Mouse (Mus musculus) midbrain, embryonic 11.5 days (tissue): ENCODE data around the gene Frem2. TPM values are rescaled to one million over a fixed set of nuclear protein-coding genes. Genes with fewer than 3 reads are reported as not detected.

ENCODE experiments used
- ATAC-seq: fragments of 200-750 bp; cut with Nextera tagmentation; 2 replicates; pipeline ENCODE4 v1.8.0; 2017; ENCODE audit warnings: moderate TSS enrichment, moderate library complexity; ENCODE audit not compliant: low FRiP score
- DNase-seq: peaks from one replicate; pipeline ENCODE4 v3.0.0; 2015; ENCODE audit warnings: low spot score; ENCODE audit errors: missing footprints
- H3K27ac ChIP-seq: fragments of 300-500 bp; sonication (generic); 2 replicates; pipeline ENCODE4 v1.5.1; 2014; ENCODE audit warnings: low read depth, low read length
- H3K27me3 ChIP-seq: fragments of 300-500 bp; sonication (generic); 2 replicates; pipeline ENCODE4 v1.6.1; 2014; ENCODE audit warnings: mild to moderate bottlenecking, low read length, moderate library complexity, mixed read lengths; ENCODE audit not compliant: control insufficient read depth, insufficient read depth
- H3K36me3 ChIP-seq: fragments of 300-500 bp; sonication (generic); 2 replicates; pipeline ENCODE4 v1.6.1; 2014; ENCODE audit warnings: mild to moderate bottlenecking, low read length, moderate library complexity, mixed read lengths; ENCODE audit not compliant: control insufficient read depth, insufficient read depth
- H3K4me1 ChIP-seq: fragments of 300-500 bp; sonication (generic); 2 replicates; pipeline ENCODE4 v1.6.1; 2014; ENCODE audit warnings: low read length; ENCODE audit not compliant: control insufficient read depth, insufficient read depth
- H3K4me2 ChIP-seq: fragments of 300-500 bp; sonication (generic); 2 replicates; pipeline ENCODE4 v1.6.1; 2014; ENCODE audit warnings: mild to moderate bottlenecking, moderate library complexity
- H3K4me3 ChIP-seq: fragments of 300-500 bp; sonication (generic); 2 replicates; pipeline ENCODE4 v1.5.1; 2014; ENCODE audit warnings: low read depth, low read length
- H3K9ac ChIP-seq: fragments of 300-500 bp; sonication (generic); 2 replicates; pipeline ENCODE4 v1.6.1; 2014; ENCODE audit warnings: low read length
- H3K9me3 ChIP-seq: fragments of 300-500 bp; sonication (generic); 2 replicates; pipeline ENCODE4 v1.6.1; 2016; ENCODE audit warnings: low read length; ENCODE audit not compliant: control insufficient read depth
- WGBS: fragments of 180-500 bp; shearing (Covaris S2); extraction: QIAGEN DNeasy Blood & Tissue Kit; methylation state at CpG from one replicate; pipeline ENCODE4 v1.1.7; 2014; 5-methylcytosine and 5-hydroxymethylcytosine counted together
- polyA plus RNA-seq: library from polyadenylated mRNA; unstranded; fragments of >200 nt; fragmentation: Nextera tagmentation; extraction: Ambion mirVana; gene quantifications from 2 replicates; pipeline ENCODE4 v1.2.1, GENCODE M21; 2014

The Frem2 gene
- 1.6 and 1.7 TPM in 2 replicates for polyA plus RNA-seq

DNA sequence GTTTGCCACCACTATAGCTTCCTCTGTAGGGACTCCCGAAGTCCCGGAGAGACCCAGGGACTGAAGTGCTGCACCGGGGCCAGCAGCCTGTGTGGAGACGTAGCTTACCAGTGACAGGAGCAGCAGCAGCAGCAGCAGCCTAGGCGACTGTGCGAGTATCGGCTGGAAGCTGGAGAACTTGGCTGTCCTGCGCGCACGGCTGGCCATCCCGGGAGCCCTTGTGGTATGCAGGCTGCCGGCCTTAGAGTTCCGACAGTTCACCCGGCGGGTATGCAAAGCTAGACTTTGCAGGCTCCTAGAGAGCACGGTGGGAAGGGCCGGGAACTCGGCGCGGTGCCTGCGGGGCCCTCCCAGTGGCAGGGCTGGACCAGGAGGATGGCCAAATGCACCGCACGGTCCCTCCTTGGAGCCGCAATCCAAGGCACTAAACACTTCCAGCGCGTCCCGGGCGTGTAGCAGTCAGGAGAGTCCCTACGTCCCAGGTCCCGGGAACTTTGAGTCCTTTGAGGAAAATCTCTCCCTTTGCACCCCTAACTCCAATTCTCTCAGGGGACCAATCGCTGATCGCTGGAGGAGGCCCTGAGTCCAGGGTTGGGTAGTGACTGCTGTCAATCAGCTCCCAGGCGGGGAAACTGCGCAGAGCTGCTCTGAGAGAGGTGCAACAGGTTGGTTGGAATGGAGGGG, at the start of gene Frem2:
Frem2 (minus strand) TSS at position 478 of the 684 bp plus-strand sequence.
- 0 out of 2 replicates have a peak, but pooled peaks cover 8% of the 10 kb centered on the region for H3K36me3 ChIP-seq
- peak within 1 kb of the TSS; percentile 62 for H3K4me3 ChIP-seq
- peaks cover 12% of the 10 kb centered on the region for H3K4me1 ChIP-seq
- peak; percentile 98 for DNase-seq
- H3K27ac ChIP-seq = 0 out of 2 replicates have a peak within 1 kb of the TSS, but pooled peaks have one; percentile 32
- H3K9ac ChIP-seq = peak within 1 kb of the TSS; percentile 59
- H3K27me3 ChIP-seq = peaks cover 7% of the 10 kb centered on the region; the same call in 1 of the 2 replicates
- ATAC-seq = peak; percentile 95
- 0% methylated on average over 34 of the region's 34 CpGs for WGBS
- peak within 1 kb of the TSS; percentile 99 for H3K4me2 ChIP-seq
- peaks cover 13% of the 10 kb centered on the region for H3K9me3 ChIP-seq

DNA sequence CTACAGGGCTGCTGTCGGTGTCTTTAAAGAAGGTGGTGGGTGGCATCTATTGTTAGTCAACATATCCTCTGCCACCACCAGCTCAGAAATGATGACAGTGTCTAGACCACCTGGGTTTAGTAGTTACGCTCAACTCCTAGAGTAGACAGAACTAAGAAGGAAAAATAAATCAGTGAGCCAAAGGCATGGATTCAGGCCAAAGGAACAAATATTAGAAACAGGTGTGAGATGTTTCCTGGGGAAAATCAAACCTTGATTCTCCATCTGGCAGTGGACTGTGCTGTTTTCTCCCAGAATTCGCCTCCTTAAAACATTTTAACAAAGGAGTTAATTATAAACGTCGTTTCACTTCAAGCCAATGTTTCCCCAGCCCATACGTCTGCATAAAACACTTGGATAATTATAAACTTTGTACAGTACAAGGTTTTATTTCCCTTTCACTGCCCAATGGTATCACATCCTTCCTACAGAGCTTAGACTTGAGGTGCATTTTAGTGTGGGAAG, 48.9 kb upstream of the Frem2 start:
- no peak overlapping the region for H3K9ac ChIP-seq
- no peak overlapping the region for H3K4me3 ChIP-seq
- H3K27me3 ChIP-seq = no peaks in the 10 kb centered on the region
- DNase-seq (no peak), ATAC-seq (no peak)
- H3K4me1 ChIP-seq = no peaks in the 10 kb centered on the region
- no peak overlapping the region for H3K4me2 ChIP-seq
- H3K36me3 ChIP-seq = no peaks in the 10 kb centered on the region
- no peaks in the 10 kb centered on the region for H3K9me3 ChIP-seq
- WGBS = 68% methylated on average over 6 of the region's 6 CpGs
- H3K27ac ChIP-seq = no peak overlapping the region

DNA sequence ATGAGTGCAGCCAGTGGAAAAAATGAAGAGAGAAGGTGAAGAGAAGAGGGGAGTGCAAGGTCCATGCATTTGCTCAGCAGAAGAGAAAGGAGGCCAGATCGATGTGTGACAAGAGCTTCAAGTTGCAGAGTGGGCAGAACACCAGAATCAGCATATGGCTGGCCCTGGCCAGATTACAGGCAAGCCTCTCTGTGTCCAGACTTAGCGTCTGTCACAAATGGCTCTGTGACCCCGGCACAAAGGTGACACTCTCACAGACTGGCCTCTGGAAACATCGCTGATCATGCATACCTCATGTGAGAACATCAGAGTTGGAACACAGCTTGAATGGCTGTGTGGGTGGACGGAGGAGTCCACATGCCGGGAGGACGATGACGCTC, 46.0 kb upstream of the Frem2 start:
- Histone ChIP-seq H3K27me3 (no peaks in the 10 kb centered on the region), H3K27ac (no peak overlapping the region), H3K4me1 (no peaks in the 10 kb centered on the region), H3K4me2 (no peak overlapping the region), H3K9me3 (no peaks in the 10 kb centered on the region), H3K36me3 (no peaks in the 10 kb centered on the region), H3K9ac (no peak overlapping the region), H3K4me3 (no peak overlapping the region)
- no peak for ATAC-seq
- 74% methylated on average over 8 of the region's 8 CpGs for WGBS
- DNase-seq = no peak

DNA sequence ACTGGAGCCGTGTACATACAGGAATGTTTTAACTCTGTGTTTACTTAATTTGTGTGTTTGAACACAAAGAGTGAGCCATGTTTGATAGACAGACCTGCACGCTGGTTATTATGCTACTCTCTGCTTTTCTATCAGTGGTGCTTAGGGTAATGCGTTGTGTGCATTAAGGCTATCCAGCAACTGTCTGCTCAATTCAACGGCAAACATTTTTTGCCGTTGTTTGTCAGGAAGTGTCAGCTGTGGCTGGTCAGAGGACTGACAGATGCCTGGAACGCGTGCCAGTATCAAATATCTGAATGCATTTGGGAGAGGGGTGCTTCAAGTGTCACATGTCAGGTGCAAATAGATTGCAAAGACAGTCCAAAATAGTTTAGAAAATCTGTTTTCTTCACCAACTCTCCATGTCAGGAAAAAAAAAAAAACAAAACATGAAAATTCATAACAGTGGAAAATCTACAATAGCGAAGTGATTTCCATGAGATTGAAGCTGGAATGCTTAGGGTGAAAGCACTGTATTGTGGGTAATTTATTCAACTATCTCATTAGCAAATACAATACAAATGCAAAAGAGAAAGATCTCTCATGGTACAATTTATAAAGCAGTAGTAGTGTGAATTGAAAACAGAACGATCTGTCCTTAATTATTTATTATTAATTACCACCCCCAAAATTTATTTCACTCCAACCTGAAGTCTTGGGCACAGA, 45.4 kb upstream of the Frem2 start:
- Histone ChIP-seq H3K36me3 (no peaks in the 10 kb centered on the region), H3K9me3 (no peaks in the 10 kb centered on the region), H3K27ac (no peak overlapping the region), H3K4me1 (no peaks in the 10 kb centered on the region), H3K4me3 (no peak overlapping the region), H3K4me2 (no peak overlapping the region), H3K27me3 (no peaks in the 10 kb centered on the region), H3K9ac (no peak overlapping the region)
- WGBS = 81% methylated on average over 9 of the region's 9 CpGs
- DNase-seq = no peak
- ATAC-seq = no peak

DNA sequence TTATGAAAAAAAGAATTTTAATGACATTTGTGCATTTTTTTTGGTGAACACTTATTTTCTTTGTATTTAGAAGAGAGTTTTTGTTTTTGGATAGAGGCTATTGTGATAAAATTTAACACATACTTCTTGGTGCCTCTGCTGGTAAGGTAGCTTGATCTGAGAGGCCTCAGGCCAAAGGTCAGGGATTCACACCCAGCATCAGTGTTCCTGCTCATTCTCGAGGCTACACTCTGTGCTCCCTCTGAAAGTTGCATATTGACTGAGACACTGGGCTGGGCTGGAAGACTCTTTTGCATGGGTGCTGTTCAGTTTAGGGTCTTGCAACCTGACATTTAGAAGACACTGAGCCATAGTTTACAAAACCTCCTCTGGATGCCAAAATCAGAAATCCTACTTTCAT, 44.8 kb upstream of the Frem2 start:
- WGBS = 26% methylated on average over 1 of the region's 1 CpGs
- no peak overlapping the region for H3K27ac ChIP-seq
- no peak for ATAC-seq

DNA sequence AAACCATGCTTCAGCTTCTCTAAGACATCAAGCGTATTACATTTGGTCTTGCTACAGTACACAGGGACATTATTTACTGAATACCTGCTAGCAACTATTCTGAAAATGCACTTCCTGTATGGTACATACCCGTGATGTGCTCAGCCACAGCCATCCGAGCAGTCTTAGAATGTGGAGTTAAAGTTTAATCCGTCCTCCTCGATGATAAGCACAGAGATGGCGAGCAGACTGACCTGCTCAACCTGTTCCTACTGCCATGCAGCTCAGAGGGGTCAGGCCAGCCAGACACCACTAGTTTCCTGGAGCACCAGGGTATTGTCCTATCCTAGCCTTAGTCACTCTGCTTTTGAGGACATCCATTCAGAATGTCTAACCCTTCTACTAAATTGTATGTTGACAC, 30.6 kb upstream of the Frem2 start:
- no peak for DNase-seq
- no peak overlapping the region for H3K4me2 ChIP-seq
- no peak for ATAC-seq
- H3K4me1 ChIP-seq = no peaks in the 10 kb centered on the region
- H3K4me3 ChIP-seq = no peak overlapping the region
- H3K27ac ChIP-seq = no peak overlapping the region
- H3K36me3 ChIP-seq = no peaks in the 10 kb centered on the region
- 93% methylated on average over 6 of the region's 6 CpGs for WGBS
- H3K9ac ChIP-seq = no peak overlapping the region
- no peaks in the 10 kb centered on the region for H3K27me3 ChIP-seq
- H3K9me3 ChIP-seq = no peaks in the 10 kb centered on the region

More for the DNA sequence above, 44.8 kb upstream of the Frem2 start:
- Histone ChIP-seq H3K9ac (no peak overlapping the region), H3K36me3 (no peaks in the 10 kb centered on the region), H3K4me1 (no peaks in the 10 kb centered on the region), H3K4me3 (no peak overlapping the region), H3K9me3 (no peaks in the 10 kb centered on the region), H3K4me2 (no peak overlapping the region), H3K27me3 (no peaks in the 10 kb centered on the region)
- no peak for DNase-seq

DNA sequence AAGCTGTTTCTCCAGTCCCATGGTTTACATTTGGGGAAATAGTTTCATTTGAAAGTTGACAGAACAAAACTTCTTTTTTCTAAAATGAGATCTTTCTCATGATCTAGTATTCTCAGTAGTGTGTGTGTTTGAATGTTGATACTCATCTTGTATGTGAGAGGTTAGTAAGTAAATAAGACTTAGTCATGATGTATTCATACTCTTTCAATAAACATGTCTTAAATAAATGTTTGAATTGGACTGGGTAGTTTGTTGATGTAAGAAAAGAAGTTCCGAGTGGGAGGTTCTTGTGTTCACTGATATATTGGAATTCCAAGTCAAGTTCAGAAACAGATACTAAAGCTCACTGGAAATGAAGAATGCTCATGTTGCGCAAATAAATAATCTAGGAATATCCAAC, 25.1 kb upstream of the Frem2 start:
- ATAC-seq (no peak), DNase-seq (no peak)
- WGBS = 75% methylated on average over 2 of the region's 2 CpGs

DNA sequence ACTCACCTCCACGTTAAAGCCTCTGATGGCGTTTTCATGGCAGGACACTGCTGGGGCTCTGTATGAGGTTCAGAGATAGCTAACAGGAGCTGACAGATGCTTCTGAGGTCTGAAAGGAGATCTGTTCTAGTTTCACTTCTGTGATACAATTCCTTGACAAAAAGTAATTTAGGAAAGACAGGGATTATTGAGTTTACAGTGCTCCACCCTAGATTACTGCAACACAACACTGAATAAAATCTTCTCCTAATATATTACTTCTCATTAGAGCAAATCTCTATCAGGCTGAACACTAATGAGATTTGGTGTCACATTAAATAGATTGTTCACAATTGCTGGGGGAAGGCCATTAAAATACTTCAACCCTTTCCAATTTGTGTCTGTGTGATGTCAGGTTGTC, 23.7 kb upstream of the Frem2 start:
- no peaks in the 10 kb centered on the region for H3K9me3 ChIP-seq
- no peak overlapping the region for H3K4me2 ChIP-seq
- no peak overlapping the region for H3K27ac ChIP-seq
- no peaks in the 10 kb centered on the region for H3K36me3 ChIP-seq
- 62% methylated on average over 2 of the region's 2 CpGs for whole genome bisulfite sequencing
- no peaks in the 10 kb centered on the region for H3K4me1 ChIP-seq
- no peak overlapping the region for H3K4me3 ChIP-seq
- DNase-seq = no peak
- H3K27me3 ChIP-seq = no peaks in the 10 kb centered on the region
- no peak overlapping the region for H3K9ac ChIP-seq
- no peak for ATAC-seq

More for the DNA sequence above, 25.1 kb upstream of the Frem2 start:
- H3K9ac ChIP-seq = no peak overlapping the region
- no peaks in the 10 kb centered on the region for H3K27me3 ChIP-seq
- no peaks in the 10 kb centered on the region for H3K4me1 ChIP-seq
- no peaks in the 10 kb centered on the region for H3K36me3 ChIP-seq
- H3K4me2 ChIP-seq = no peak overlapping the region
- H3K27ac ChIP-seq = no peak overlapping the region
- no peaks in the 10 kb centered on the region for H3K9me3 ChIP-seq
- H3K4me3 ChIP-seq = no peak overlapping the region

DNA sequence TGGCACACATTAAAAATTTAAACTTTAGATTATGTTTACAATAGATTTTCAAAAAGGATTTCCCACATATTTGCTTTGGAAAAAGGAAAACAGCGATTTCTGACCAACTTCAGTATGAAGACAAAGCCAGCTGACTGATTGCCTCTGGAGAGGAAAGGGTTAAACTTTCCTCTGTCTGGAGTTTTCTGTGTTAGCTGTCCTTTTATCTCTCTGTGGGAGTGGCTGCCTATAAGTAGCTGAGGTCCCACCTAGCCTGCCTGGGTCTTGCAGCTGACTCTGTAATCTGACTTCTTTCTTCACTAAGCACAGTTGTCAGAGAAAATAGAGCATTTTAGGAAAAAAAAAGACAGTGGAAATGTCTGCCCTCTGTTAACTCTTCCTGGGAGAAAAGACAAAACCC, 17.1 kb upstream of the Frem2 start:
- WGBS = 34% methylated on average over 1 of the region's 1 CpGs
- Histone ChIP-seq H3K4me1 (peaks cover 3% of the 10 kb centered on the region), H3K27ac (no peak overlapping the region), H3K4me2 (no peak overlapping the region), H3K36me3 (no peaks in the 10 kb centered on the region), H3K4me3 (no peak overlapping the region), H3K9me3 (no peaks in the 10 kb centered on the region), H3K9ac (no peak overlapping the region), H3K27me3 (no peaks in the 10 kb centered on the region)
- no peak for DNase-seq
- 0 out of 2 replicates have a peak, but pooled peaks have one; percentile 63 for ATAC-seq
